Mouse (Mus musculus) ES-Bruce4 (cell line): ENCODE results near the gene Pitpnm2. TPM values are rescaled to one million over a fixed set of nuclear protein-coding genes. Genes with fewer than 3 reads are reported as not detected.

Experiments
- H3K27ac ChIP-seq: 2 replicates; pipeline ENCODE4 v1.5.1; 2012; ENCODE audit warnings: low read length, inconsistent platforms; ENCODE audit not compliant: insufficient read depth
- H3K27me3 ChIP-seq: 2 replicates; pipeline ENCODE4 v1.6.1; 2012; ENCODE audit warnings: mild to moderate bottlenecking, low read length, inconsistent platforms; ENCODE audit not compliant: control insufficient read depth, poor library complexity, insufficient read depth, severe bottlenecking
- H3K36me3 ChIP-seq: 2 replicates; pipeline ENCODE4 v1.6.1; 2012; ENCODE audit warnings: inconsistent platforms, mild to moderate bottlenecking, low read length, moderate library complexity; ENCODE audit not compliant: control insufficient read depth, poor library complexity, insufficient read depth, severe bottlenecking
- H3K4me1 ChIP-seq: one replicate; pipeline ENCODE4 v1.8.1; 2011; ENCODE audit warnings: low read length; ENCODE audit not compliant: control insufficient read depth, insufficient read depth
- H3K4me3 ChIP-seq: 2 replicates; pipeline ENCODE4 v1.5.1; 2011; ENCODE audit warnings: low read depth, mild to moderate bottlenecking, low read length
- H3K9ac ChIP-seq: 2 replicates; pipeline ENCODE4 v1.6.1; 2012; ENCODE audit warnings: low read depth, mild to moderate bottlenecking, inconsistent platforms; ENCODE audit not compliant: poor library complexity, severe bottlenecking
- H3K9me3 ChIP-seq: replicated peaks from 2 replicates; pipeline ENCODE4 v1.6.1; 2012; ENCODE audit warnings: mild to moderate bottlenecking, low read length, inconsistent platforms; ENCODE audit not compliant: control insufficient read depth, poor library complexity, insufficient read depth, severe bottlenecking
- CTCF ChIP-seq: IDR thresholded peaks from one replicate; pipeline ENCODE4 v1.8.1; 2011; ENCODE audit warnings: low read depth, low read length
- EP300 ChIP-seq: IDR thresholded peaks from 2 replicates; pipeline ENCODE4 v1.6.1; 2011; ENCODE audit warnings: low read depth, low read length; ENCODE audit not compliant: insufficient read depth
- POLR2A ChIP-seq: IDR thresholded peaks from one replicate; pipeline ENCODE4 v1.8.1; 2011; ENCODE audit warnings: low read length; ENCODE audit not compliant: insufficient read depth
- polyA plus RNA-seq: library from polyadenylated mRNA; stranded (reverse); fragments of >200 nt; gene quantifications from 2 replicates; pipeline ENCODE4 v1.2.4, GENCODE M21; 2011; ENCODE audit warnings: low read depth; ENCODE audit not compliant: missing spikeins, insufficient read depth, insufficient read length

The Pitpnm2 gene
- polyA plus RNA-seq, 1 experiment = 13.1 TPM

- peak overlapping the region; percentile 76 for H3K4me3 ChIP-seq
- peaks cover 5% of the 10 kb centered on the region for H3K4me1 ChIP-seq
- TF ChIP-seq CTCF (no peak), POLR2A (no peak), EP300 (no peak)
- no peaks in the 10 kb centered on the region for H3K27me3 ChIP-seq
- H3K9me3 ChIP-seq = peaks cover 4% of the 10 kb centered on the region
- H3K36me3 ChIP-seq = peaks cover 2% of the 10 kb centered on the region; the same call in 1 of the 2 replicates
- H3K9ac ChIP-seq = peak overlapping the region; percentile 30; the same call in 1 of the 2 replicates
- H3K27ac ChIP-seq = no peak overlapping the region
Measured at GRCm38 (mm10) chr5:124113030-124113429, 136.5 kb downstream of the Pitpnm2 start.

GRCm38 (mm10) chr5:124112531-124112930, 137.0 kb downstream of the Pitpnm2 start:
- H3K4me1 ChIP-seq = peaks cover 5% of the 10 kb centered on the region
- TF ChIP-seq POLR2A (no peak), EP300 (no peak), CTCF (no peak)
- peak overlapping the region; percentile 30; the same call in 1 of the 2 replicates for H3K9ac ChIP-seq

GRCm38 (mm10) chr5:124111742-124112497, 137.6 kb downstream of the Pitpnm2 start, which contains the start of gene Ogfod2:
Gene Ogfod2, plus strand, starts transcription at chr5:124112297.
- Histone ChIP-seq H3K4me3 (peak within 1 kb of the TSS; percentile 76), H3K9me3 (peaks cover 4% of the 10 kb centered on the region), H3K4me1 (peaks cover 2% of the 10 kb centered on the region), H3K9ac (peak within 1 kb of the TSS; percentile 30; the same call in 1 of the 2 replicates), H3K27ac (no peak within 1 kb of the TSS; the same call in 1 of the 2 replicates), H3K36me3 (no peaks in the 10 kb centered on the region), H3K27me3 (no peaks in the 10 kb centered on the region)
- TF ChIP-seq CTCF (peak; percentile 6), EP300 (0 out of 2 replicates have a peak, but pooled peaks have one; percentile 5), POLR2A (no peak)

More at GRCm38 (mm10) chr5:124112531-124112930, 137.0 kb downstream of the Pitpnm2 start:
- no peak overlapping the region for H3K27ac ChIP-seq
- H3K36me3 ChIP-seq = no peaks in the 10 kb centered on the region
- H3K4me3 ChIP-seq = peak overlapping the region; percentile 76
- peaks cover 4% of the 10 kb centered on the region for H3K9me3 ChIP-seq
- no peaks in the 10 kb centered on the region for H3K27me3 ChIP-seq

- no peak overlapping the region for H3K27ac ChIP-seq
- peaks cover 4% of the 10 kb centered on the region for H3K9me3 ChIP-seq
- TF ChIP-seq CTCF = peak; percentile 64
- no peak for TF ChIP-seq EP300
- TF ChIP-seq POLR2A = no peak
Measured at GRCm38 (mm10) chr5:124111077-124111741, 138.4 kb downstream of the Pitpnm2 start.

GRCm38 (mm10) chr5:124103552-124103951, 146.0 kb downstream of the Pitpnm2 start:
- H3K9me3 ChIP-seq = peaks cover 5% of the 10 kb centered on the region
- H3K27ac ChIP-seq = no peak overlapping the region
- H3K9ac ChIP-seq = no peak overlapping the region
- TF ChIP-seq CTCF (no peak), POLR2A (no peak), EP300 (no peak)
- no peaks in the 10 kb centered on the region for H3K27me3 ChIP-seq
- H3K4me1 ChIP-seq = no peaks in the 10 kb centered on the region
- H3K4me3 ChIP-seq = no peak overlapping the region
- H3K36me3 ChIP-seq = no peaks in the 10 kb centered on the region

More at GRCm38 (mm10) chr5:124111077-124111741, 138.4 kb downstream of the Pitpnm2 start:
- H3K36me3 ChIP-seq = no peaks in the 10 kb centered on the region
- H3K9ac ChIP-seq = no peak overlapping the region
- H3K27me3 ChIP-seq = no peaks in the 10 kb centered on the region
- H3K4me1 ChIP-seq = no peaks in the 10 kb centered on the region
- peak overlapping the region; percentile 76 for H3K4me3 ChIP-seq

- Histone ChIP-seq H3K9me3 (peaks cover 5% of the 10 kb centered on the region), H3K4me1 (no peaks in the 10 kb centered on the region), H3K27me3 (no peaks in the 10 kb centered on the region), H3K4me3 (no peak overlapping the region), H3K27ac (no peak overlapping the region), H3K36me3 (no peaks in the 10 kb centered on the region), H3K9ac (no peak overlapping the region)
- TF ChIP-seq EP300 (no peak), POLR2A (no peak), CTCF (no peak)
Measured at GRCm38 (mm10) chr5:124103020-124103419, 146.5 kb downstream of the Pitpnm2 start.
